Mouse (Mus musculus) lung, embryonic 15.5 days (tissue): Measurements from ENCODE around the gene Cyp19a1. TPM values are rescaled to one million over a fixed set of nuclear protein-coding genes. Genes with fewer than 3 reads are reported as not detected.

Source experiments
- ATAC-seq: fragments of 200-750 bp; cut with Nextera tagmentation; 2 replicates; pipeline ENCODE4 v1.8.0; 2017; ENCODE audit warnings: moderate number of reproducible peaks, borderline replicate concordance; ENCODE audit not compliant: low FRiP score, low TSS enrichment; ENCODE audit errors: extremely low read depth
- H3K27ac ChIP-seq: fragments of 300-500 bp; sonication (generic); 2 replicates; pipeline ENCODE4 v1.5.1; 2015; ENCODE audit warnings: moderate library complexity, mild to moderate bottlenecking, inconsistent platforms
- H3K27me3 ChIP-seq: fragments of 300-500 bp; sonication (generic); 2 replicates; pipeline ENCODE4 v1.6.1; 2015; ENCODE audit warnings: inconsistent platforms
- H3K36me3 ChIP-seq: fragments of 300-500 bp; sonication (generic); 2 replicates; pipeline ENCODE4 v1.6.1; 2015; ENCODE audit warnings: inconsistent platforms
- H3K4me1 ChIP-seq: fragments of 300-500 bp; sonication (generic); 2 replicates; pipeline ENCODE4 v1.6.1; 2015; ENCODE audit warnings: inconsistent platforms
- H3K4me2 ChIP-seq: fragments of 300-500 bp; sonication (generic); 2 replicates; pipeline ENCODE4 v1.6.1; 2015; ENCODE audit warnings: inconsistent platforms, mild to moderate bottlenecking, moderate library complexity
- H3K4me3 ChIP-seq: fragments of 300-500 bp; sonication (generic); 2 replicates; pipeline ENCODE4 v1.5.1; 2015; ENCODE audit warnings: mild to moderate bottlenecking, inconsistent platforms
- H3K9ac ChIP-seq: fragments of 300-500 bp; sonication (generic); 2 replicates; pipeline ENCODE4 v1.6.1; 2015; ENCODE audit warnings: inconsistent platforms
- H3K9me3 ChIP-seq: fragments of 300-500 bp; sonication (generic); 2 replicates; pipeline ENCODE4 v1.6.1; 2016; ENCODE audit warnings: inconsistent platforms
- WGBS: fragments of 180-500 bp; shearing (Covaris S2); methylation state at CpG from one replicate; pipeline ENCODE4 v1.1.7; 2015; 5-methylcytosine and 5-hydroxymethylcytosine counted together
- polyA plus RNA-seq: library from polyadenylated mRNA; unstranded; fragments of >200 nt; fragmentation: Nextera tagmentation; extraction: Ambion mirVana; gene quantifications from 2 replicates; pipeline ENCODE4 v1.2.1, GENCODE M21; 2015

Gene Cyp19a1
- polyA plus RNA-seq = not detected in 2 replicates

- Histone ChIP-seq H3K4me1 (no peaks in the 10 kb centered on the region), H3K27me3 (no peaks in the 10 kb centered on the region), H3K27ac (no peak within 1 kb of the TSS), H3K4me3 (no peak within 1 kb of the TSS), H3K36me3 (no peaks in the 10 kb centered on the region), H3K4me2 (no peak within 1 kb of the TSS), H3K9me3 (no peaks in the 10 kb centered on the region), H3K9ac (no peak within 1 kb of the TSS)
- no peak for ATAC-seq
- 78% methylated on average over 7 of the region's 7 CpGs for whole genome bisulfite sequencing
Observed at GRCm38 (mm10) chr9:54268010-54268409, at the start of gene Cyp19a1. TSS of gene Cyp19a1 (minus strand) at chr9:54268110.

GRCm38 (mm10) chr9:54316363-54316762, 48.5 kb upstream of the Cyp19a1 start:
- Histone ChIP-seq H3K27me3 (no peaks in the 10 kb centered on the region), H3K9ac (no peak overlapping the region), H3K9me3 (no peaks in the 10 kb centered on the region), H3K4me2 (no peak overlapping the region), H3K4me3 (no peak overlapping the region), H3K4me1 (no peaks in the 10 kb centered on the region), H3K27ac (no peak overlapping the region), H3K36me3 (no peaks in the 10 kb centered on the region)
- no peak for ATAC-seq
- WGBS = 71% methylated on average over 9 of the region's 9 CpGs

GRCm38 (mm10) chr9:54308751-54309358, 40.9 kb upstream of the Cyp19a1 start:
- no peaks in the 10 kb centered on the region for H3K9me3 ChIP-seq
- no peak overlapping the region for H3K4me2 ChIP-seq
- no peak overlapping the region for H3K27ac ChIP-seq
- WGBS = 65% methylated on average over 2 of the region's 2 CpGs
- no peaks in the 10 kb centered on the region for H3K36me3 ChIP-seq
- no peak overlapping the region for H3K4me3 ChIP-seq
- no peak overlapping the region for H3K9ac ChIP-seq
- no peaks in the 10 kb centered on the region for H3K27me3 ChIP-seq
- no peak for ATAC-seq
- no peaks in the 10 kb centered on the region for H3K4me1 ChIP-seq

- no peaks in the 10 kb centered on the region for H3K36me3 ChIP-seq
- no peak for ATAC-seq
- WGBS = 66% methylated on average over 1 of the region's 1 CpGs
- no peak overlapping the region for H3K4me2 ChIP-seq
- H3K27me3 ChIP-seq = no peaks in the 10 kb centered on the region
- no peaks in the 10 kb centered on the region for H3K9me3 ChIP-seq
- no peaks in the 10 kb centered on the region for H3K4me1 ChIP-seq
- no peak overlapping the region for H3K9ac ChIP-seq
- H3K27ac ChIP-seq = no peak overlapping the region
- H3K4me3 ChIP-seq = no peak overlapping the region
Observed at GRCm38 (mm10) chr9:54308209-54308608, 40.3 kb upstream of the Cyp19a1 start.

- Histone ChIP-seq H3K9ac (no peak overlapping the region), H3K9me3 (no peaks in the 10 kb centered on the region), H3K4me3 (no peak overlapping the region), H3K27ac (no peak overlapping the region), H3K4me1 (no peaks in the 10 kb centered on the region), H3K4me2 (no peak overlapping the region), H3K36me3 (no peaks in the 10 kb centered on the region), H3K27me3 (no peaks in the 10 kb centered on the region)
- 71% methylated on average over 4 of the region's 4 CpGs for WGBS
- no peak for ATAC-seq
Observed at GRCm38 (mm10) chr9:54301255-54301654, 33.3 kb upstream of the Cyp19a1 start.

GRCm38 (mm10) chr9:54299792-54300191, 31.9 kb upstream of the Cyp19a1 start:
- H3K4me3 ChIP-seq = no peak overlapping the region
- no peaks in the 10 kb centered on the region for H3K36me3 ChIP-seq
- no peak overlapping the region for H3K4me2 ChIP-seq
- H3K9me3 ChIP-seq = no peaks in the 10 kb centered on the region
- H3K27me3 ChIP-seq = no peaks in the 10 kb centered on the region
- H3K9ac ChIP-seq = no peak overlapping the region
- no peak overlapping the region for H3K27ac ChIP-seq
- no peaks in the 10 kb centered on the region for H3K4me1 ChIP-seq
- ATAC-seq = no peak

- Histone ChIP-seq H3K27me3 (no peaks in the 10 kb centered on the region), H3K9me3 (no peaks in the 10 kb centered on the region), H3K36me3 (no peaks in the 10 kb centered on the region), H3K4me2 (no peak overlapping the region), H3K27ac (no peak overlapping the region), H3K9ac (no peak overlapping the region), H3K4me1 (no peaks in the 10 kb centered on the region), H3K4me3 (no peak overlapping the region)
- ATAC-seq = no peak
- 53% methylated on average over 3 of the region's 3 CpGs for WGBS
Observed at GRCm38 (mm10) chr9:54299389-54299788, 31.5 kb upstream of the Cyp19a1 start.

- Histone ChIP-seq H3K9ac (no peak overlapping the region), H3K27me3 (peaks cover 18% of the 10 kb centered on the region), H3K9me3 (no peaks in the 10 kb centered on the region), H3K27ac (no peak overlapping the region), H3K4me1 (no peaks in the 10 kb centered on the region), H3K4me3 (no peak overlapping the region), H3K4me2 (no peak overlapping the region), H3K36me3 (no peaks in the 10 kb centered on the region)
- no peak for ATAC-seq
- 60% methylated on average over 5 of the region's 5 CpGs for WGBS
Observed at GRCm38 (mm10) chr9:54287804-54288203, 19.9 kb upstream of the Cyp19a1 start.

GRCm38 (mm10) chr9:54286331-54286987, 18.5 kb upstream of the Cyp19a1 start, which contains the start of gene Gldn:
TSS of gene Gldn (plus strand) at chr9:54286486.
- Histone ChIP-seq H3K9ac (no peak within 1 kb of the TSS), H3K9me3 (no peaks in the 10 kb centered on the region), H3K36me3 (no peaks in the 10 kb centered on the region), H3K4me3 (peak within 1 kb of the TSS; percentile 26), H3K4me1 (no peaks in the 10 kb centered on the region), H3K27me3 (peaks cover 18% of the 10 kb centered on the region), H3K4me2 (peak within 1 kb of the TSS; percentile 69), H3K27ac (no peak within 1 kb of the TSS)
- 2% methylated on average over 61 of the region's 61 CpGs for WGBS
- ATAC-seq = no peak

GRCm38 (mm10) chr9:54279046-54279589, 11.2 kb upstream of the Cyp19a1 start:
- Histone ChIP-seq H3K9me3 (no peaks in the 10 kb centered on the region), H3K4me1 (no peaks in the 10 kb centered on the region), H3K27ac (no peak overlapping the region), H3K4me2 (no peak overlapping the region), H3K4me3 (no peak overlapping the region), H3K36me3 (no peaks in the 10 kb centered on the region), H3K9ac (no peak overlapping the region), H3K27me3 (no peaks in the 10 kb centered on the region)
- no peak for ATAC-seq
- 79% methylated on average over 12 of the region's 12 CpGs for WGBS

- no peak overlapping the region for H3K4me3 ChIP-seq
- no peaks in the 10 kb centered on the region for H3K4me1 ChIP-seq
- H3K9ac ChIP-seq = no peak overlapping the region
- H3K27ac ChIP-seq = no peak overlapping the region
- H3K27me3 ChIP-seq = no peaks in the 10 kb centered on the region
- ATAC-seq = no peak
- H3K9me3 ChIP-seq = no peaks in the 10 kb centered on the region
- 74% methylated on average over 4 of the region's 4 CpGs for WGBS
- H3K36me3 ChIP-seq = no peaks in the 10 kb centered on the region
- no peak overlapping the region for H3K4me2 ChIP-seq
Observed at GRCm38 (mm10) chr9:54275283-54275682, 7.4 kb upstream of the Cyp19a1 start.

- Histone ChIP-seq H3K27ac (no peak overlapping the region), H3K4me3 (no peak overlapping the region), H3K36me3 (no peaks in the 10 kb centered on the region), H3K4me2 (no peak overlapping the region), H3K9ac (no peak overlapping the region), H3K27me3 (no peaks in the 10 kb centered on the region), H3K4me1 (no peaks in the 10 kb centered on the region), H3K9me3 (no peaks in the 10 kb centered on the region)
- 31% methylated on average over 5 of the region's 5 CpGs for WGBS
- no peak for ATAC-seq
Observed at GRCm38 (mm10) chr9:54270889-54271288, 3.0 kb upstream of the Cyp19a1 start.
